Mouse (Mus musculus) skeletal muscle tissue, adult 2 months (tissue): ENCODE data around the gene Reg3b.
"Not testable (repeated sequence)": the region's sequence is repeated elsewhere in the genome, so short reads cannot be mapped to it uniquely, and the experiment has no call there.

Experiments
- DNase-seq: peaks from one replicate; pipeline ENCODE4 v3.0.0-alpha.2; 2012; ENCODE audit warnings: low read depth, low spot score

The Reg3b gene

GRCm38 (mm10) chr6:78370357-78370756 lies at the start of gene Reg3b:
TSS of gene Reg3b (plus strand) at chr6:78370657.
- no peak for DNase-seq

DNA sequence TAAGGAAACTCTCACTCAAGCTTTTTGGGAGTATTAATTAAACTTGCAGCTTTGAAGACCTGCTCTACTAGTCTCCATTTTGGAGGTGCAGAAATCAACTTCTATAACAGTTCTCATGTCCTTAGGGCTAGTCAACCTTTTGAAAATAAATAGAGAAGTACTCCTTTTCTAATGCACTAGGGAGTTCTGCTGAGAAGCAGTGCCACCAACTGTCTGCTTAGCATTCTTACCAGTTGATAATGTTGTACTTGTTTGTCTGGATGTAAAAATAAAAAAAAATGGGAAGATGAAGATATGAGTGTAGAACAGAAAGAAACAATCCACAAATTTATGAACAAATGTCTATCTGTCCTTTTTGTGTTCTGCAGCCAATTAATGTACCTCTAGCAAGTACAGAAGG lies 42.7 kb upstream of the Reg3b start:
- DNase-seq, result no peak

- DNase-seq, result no peak
Observed at GRCm38 (mm10) chr6:78329166-78329565, 41.3 kb upstream of the Reg3b start.

- no peak for DNase-seq
Observed at GRCm38 (mm10) chr6:78331919-78332569, 38.4 kb upstream of the Reg3b start.

GRCm38 (mm10) chr6:78340296-78340695 lies 30.2 kb upstream of the Reg3b start:
- DNase-seq, result no peak

DNA sequence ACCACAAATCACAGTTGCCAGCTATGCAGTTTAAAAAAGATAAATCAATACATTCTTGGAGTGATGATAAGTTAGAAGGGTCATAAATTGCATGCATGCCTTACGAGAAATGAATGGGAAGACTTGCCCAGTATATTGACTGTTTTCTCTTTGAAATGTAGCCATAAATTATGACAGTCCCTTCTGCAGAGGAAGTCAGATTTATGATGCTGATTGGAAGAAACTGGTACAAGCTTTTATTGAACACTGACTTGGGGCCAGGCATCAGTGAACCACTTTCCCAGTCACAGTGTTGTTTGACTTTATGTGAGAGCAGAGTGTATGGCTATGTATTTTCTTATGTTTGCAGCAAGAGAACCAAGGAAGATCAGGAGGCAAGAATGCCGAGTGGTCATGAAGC lies 28.8 kb upstream of the Reg3b start:
- DNase-seq, result no peak

- DNase-seq, result no peak
Observed at GRCm38 (mm10) chr6:78361971-78362563, 8.4 kb upstream of the Reg3b start.

- no peak for DNase-seq
Observed at GRCm38 (mm10) chr6:78378765-78379164, 8.3 kb downstream of the Reg3b start, which contains the start of gene Reg3d. TSS of gene Reg3d (minus strand) at chr6:78378865.

GRCm38 (mm10) chr6:78380409-78380808 lies 10.0 kb downstream of the Reg3b start, which contains the start of gene Reg3a:
TSS of gene Reg3a (plus strand) at chr6:78380709.
- DNase-seq, result no peak

GRCm38 (mm10) chr6:78385609-78386008 lies 15.2 kb downstream of the Reg3b start:
- DNase-seq, result no peak

GRCm38 (mm10) chr6:78395323-78395722 lies 24.9 kb downstream of the Reg3b start, which contains the start of gene Reg2:
TSS of gene Reg2 (plus strand) at chr6:78395623.
- not testable (repeated sequence) for DNase-seq

- not testable (repeated sequence) for DNase-seq
Observed at GRCm38 (mm10) chr6:78422411-78422810, 52.0 kb downstream of the Reg3b start, which contains the start of gene Reg1. TSS of gene Reg1 (plus strand) at chr6:78422711.
